Comparison of ENCODE assay signal across 19 mouse cellular contexts in the genomic region with DNA sequence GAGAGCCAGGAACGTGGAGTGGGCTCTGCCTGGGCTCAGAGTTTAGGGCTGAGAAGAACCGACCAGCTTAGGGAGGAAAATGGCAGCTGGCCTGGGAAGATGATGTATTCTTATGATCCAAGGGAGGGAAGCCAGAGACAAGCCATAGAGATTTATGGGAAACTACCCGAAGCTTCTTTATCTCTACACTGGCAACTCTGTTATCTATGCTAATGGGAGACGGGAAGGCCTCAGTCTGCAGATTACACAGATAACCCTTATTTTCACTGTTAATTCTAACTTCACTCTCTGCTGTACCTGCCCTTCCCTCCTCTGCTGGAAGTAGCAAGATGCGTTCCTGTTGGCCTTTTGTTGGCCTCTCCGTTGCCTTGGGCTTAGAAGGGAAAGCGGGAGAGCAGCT.
"Had no signal": no experiment of that assay in that cellular context is flagged by ENCODE, and none has a peak within 500 bp of the region (broad histone marks: within the 10 kb centered on the region; RNA-seq: fewer than 3 reads in every experiment).

No protein-coding gene starts in this region.

- H3K36me3 ChIP-seq: stomach, embryonic 15.5 days had no signal

- H3K4me2 ChIP-seq: limb, embryonic 15.5 days; lung, embryonic 14.5 days; midbrain, embryonic 12.5 days; neural tube, embryonic 13.5 days; stomach, embryonic 15.5 days had no signal

- ATAC-seq: midbrain, embryonic 16.5 days had no signal

- H3K27me3 ChIP-seq: limb, embryonic 15.5 days; megakaryocyte, embryonic 14.5 days; midbrain, embryonic 12.5 days; neural tube, embryonic 13.5 days; stomach, embryonic 15.5 days had no signal

- H3K9ac ChIP-seq: limb, embryonic 15.5 days; lung, embryonic 14.5 days; midbrain, embryonic 12.5 days; neural tube, embryonic 13.5 days; stomach, embryonic 15.5 days had no signal

- DNase-seq: kidney, adult 11 months; kidney, adult 9 months; kidney, postnatal 36 days; layer of hippocampus, adult 9-11 months; lung, embryonic 14.5 days; lung, postnatal 10 days; lung, postnatal 4 days; retina, postnatal 1 day; right cerebral cortex, postnatal 4 days; thymus, adult 2 months; thymus, postnatal 25 days had no signal

- H3K9me3 ChIP-seq: limb, embryonic 15.5 days; megakaryocyte, embryonic 14.5 days; midbrain, embryonic 12.5 days; neural tube, embryonic 13.5 days; stomach, embryonic 15.5 days had no signal

- H3K4me3 ChIP-seq: left cerebral cortex, adult 2 months; limb, embryonic 15.5 days; megakaryocyte, embryonic 14.5 days; midbrain, embryonic 12.5 days; neural tube, embryonic 13.5 days; stomach, embryonic 15.5 days had no signal

- H3K27ac ChIP-seq: kidney, postnatal 0 days; left cerebral cortex, adult 2 months; limb, embryonic 15.5 days; midbrain, embryonic 12.5 days; neural tube, embryonic 13.5 days; stomach, embryonic 15.5 days had no signal

- H3K4me1 ChIP-seq: stomach, embryonic 15.5 days had no signal
